Mouse (Mus musculus) limb, embryonic 12.5 days (tissue): Measurements from ENCODE around the gene Ep300. TPM values are rescaled to one million over a fixed set of nuclear protein-coding genes. Genes with fewer than 3 reads are reported as not detected.
"Not testable (repeated sequence)": the region's sequence is repeated elsewhere in the genome, so short reads cannot be mapped to it uniquely, and the experiment has no call there.

Source experiments
- ATAC-seq: fragments of 200-750 bp; cut with Nextera tagmentation; 2 replicates; pipeline ENCODE4 v1.8.0; 2017; ENCODE audit warnings: low read depth, moderate TSS enrichment; ENCODE audit not compliant: insufficient number of reproducible peaks, insufficient read depth, low FRiP score, low TSS enrichment
- H3K27ac ChIP-seq: fragments of 300-500 bp; sonication (generic); 2 replicates; pipeline ENCODE4 v1.5.1; 2016; ENCODE audit warnings: mild to moderate bottlenecking, moderate library complexity
- H3K27me3 ChIP-seq: fragments of 300-500 bp; sonication (generic); 2 replicates; pipeline ENCODE4 v1.6.1; 2016; ENCODE audit warnings: mild to moderate bottlenecking, moderate library complexity
- H3K36me3 ChIP-seq: fragments of 300-500 bp; sonication (generic); 2 replicates; pipeline ENCODE4 v1.6.1; 2016; ENCODE audit warnings: mild to moderate bottlenecking, moderate library complexity
- H3K4me1 ChIP-seq: fragments of 300-500 bp; sonication (generic); replicated peaks from 2 replicates; pipeline ENCODE4 v1.6.1; 2016
- H3K4me2 ChIP-seq: fragments of 300-500 bp; sonication (generic); 2 replicates; pipeline ENCODE4 v1.6.1; 2016; ENCODE audit warnings: mild to moderate bottlenecking, moderate library complexity
- H3K4me3 ChIP-seq: fragments of 300-500 bp; sonication (generic); replicated peaks from 2 replicates; pipeline ENCODE4 v1.5.1; 2016; ENCODE audit warnings: mild to moderate bottlenecking
- H3K9ac ChIP-seq: fragments of 300-500 bp; sonication (generic); replicated peaks from 2 replicates; pipeline ENCODE4 v1.6.1; 2016; ENCODE audit warnings: mild to moderate bottlenecking, moderate library complexity
- H3K9me3 ChIP-seq: fragments of 300-500 bp; sonication (generic); 2 replicates; pipeline ENCODE4 v1.6.1; 2016; ENCODE audit warnings: mild to moderate bottlenecking, moderate library complexity
- WGBS: fragments of 180-500 bp; shearing (Covaris S2); methylation state at CpG from one replicate; pipeline ENCODE4 v1.1.7; 2016; 5-methylcytosine and 5-hydroxymethylcytosine counted together
- polyA plus RNA-seq: library from polyadenylated mRNA; unstranded; fragments of >200 nt; fragmentation: Nextera tagmentation; extraction: Ambion mirVana; gene quantifications from 2 replicates; pipeline ENCODE4 v1.2.1, GENCODE M21; 2016

Gene Ep300
- polyA plus RNA-seq, 1 experiment from 2014 or later = 16.0 TPM

- Histone ChIP-seq H3K4me2 (no peak overlapping the region), H3K9ac (no peak overlapping the region), H3K36me3 (no peaks in the 10 kb centered on the region), H3K27me3 (no peaks in the 10 kb centered on the region), H3K4me1 (no peaks in the 10 kb centered on the region), H3K9me3 (no peaks in the 10 kb centered on the region), H3K27ac (no peak overlapping the region), H3K4me3 (no peak overlapping the region)
- no peak for ATAC-seq
- 39% methylated on average over 9 of the region's 9 CpGs for WGBS
Observed at GRCm38 (mm10) chr15:81562491-81563488, 22.4 kb upstream of the Ep300 start.

- ATAC-seq = no peak
- Histone ChIP-seq H3K36me3 (no peaks in the 10 kb centered on the region), H3K27ac (no peak overlapping the region), H3K27me3 (0 out of 2 replicates have a peak, but pooled peaks cover 2% of the 10 kb centered on the region), H3K4me1 (no peaks in the 10 kb centered on the region), H3K4me3 (no peak overlapping the region), H3K9ac (no peak overlapping the region), H3K9me3 (no peaks in the 10 kb centered on the region), H3K4me2 (no peak overlapping the region)
- WGBS = 38% methylated on average over 2 of the region's 2 CpGs
Observed at GRCm38 (mm10) chr15:81568093-81568492, 17.1 kb upstream of the Ep300 start.

GRCm38 (mm10) chr15:81568592-81568991 is 16.6 kb upstream of the Ep300 start:
- Histone ChIP-seq H3K36me3 (no peaks in the 10 kb centered on the region), H3K27me3 (0 out of 2 replicates have a peak, but pooled peaks cover 2% of the 10 kb centered on the region), H3K4me3 (no peak overlapping the region), H3K9me3 (no peaks in the 10 kb centered on the region), H3K4me2 (no peak overlapping the region), H3K9ac (no peak overlapping the region), H3K27ac (no peak overlapping the region), H3K4me1 (no peaks in the 10 kb centered on the region)
- ATAC-seq = no peak
- WGBS = 93% methylated on average over 1 of the region's 2 CpGs

- WGBS = 20% methylated on average over 3 of the region's 3 CpGs
- Histone ChIP-seq H3K9me3 (no peaks in the 10 kb centered on the region), H3K27me3 (no peaks in the 10 kb centered on the region), H3K4me1 (no peaks in the 10 kb centered on the region), H3K4me3 (no peak overlapping the region), H3K4me2 (no peak overlapping the region), H3K9ac (no peak overlapping the region), H3K27ac (no peak overlapping the region), H3K36me3 (no peaks in the 10 kb centered on the region)
- no peak for ATAC-seq
Observed at GRCm38 (mm10) chr15:81576961-81577360, 8.2 kb upstream of the Ep300 start.

- H3K36me3 ChIP-seq = no peaks in the 10 kb centered on the region
- no peaks in the 10 kb centered on the region for H3K4me1 ChIP-seq
- no peak overlapping the region for H3K4me2 ChIP-seq
- no peak overlapping the region for H3K27ac ChIP-seq
- no peak overlapping the region for H3K9ac ChIP-seq
- WGBS = 84% methylated on average over 7 of the region's 7 CpGs
- ATAC-seq = peak; percentile 31; the same call in 1 of the 2 replicates
- no peaks in the 10 kb centered on the region for H3K27me3 ChIP-seq
- H3K9me3 ChIP-seq = no peaks in the 10 kb centered on the region
- H3K4me3 ChIP-seq = no peak overlapping the region
Observed at GRCm38 (mm10) chr15:81577743-81578165, 7.4 kb upstream of the Ep300 start.

GRCm38 (mm10) chr15:81584466-81584865 is 685 bp upstream of the Ep300 start:
- Histone ChIP-seq H3K4me1 (peaks cover 20% of the 10 kb centered on the region), H3K27ac (peak overlapping the region; percentile 100), H3K36me3 (peaks cover 7% of the 10 kb centered on the region), H3K9me3 (no peaks in the 10 kb centered on the region), H3K9ac (peak overlapping the region; percentile 57), H3K4me2 (peak overlapping the region; percentile 58), H3K27me3 (no peaks in the 10 kb centered on the region), H3K4me3 (peak overlapping the region; percentile 97)
- no peak for ATAC-seq
- 14% methylated on average over 3 of the region's 3 CpGs for WGBS

- WGBS = under 1% methylated on average over 54 of the region's 77 CpGs
- Histone ChIP-seq H3K36me3 (peaks cover 17% of the 10 kb centered on the region), H3K9ac (peak overlapping the region; percentile 100), H3K4me1 (peaks cover 20% of the 10 kb centered on the region), H3K27ac (peak overlapping the region; percentile 100), H3K4me3 (peak overlapping the region; percentile 97), H3K9me3 (no peaks in the 10 kb centered on the region), H3K4me2 (peak overlapping the region; percentile 88), H3K27me3 (no peaks in the 10 kb centered on the region)
- peak; percentile 53 for ATAC-seq
Observed at GRCm38 (mm10) chr15:81585746-81586461, 753 bp downstream of the Ep300 start.

GRCm38 (mm10) chr15:81586466-81586865 is 1.3 kb downstream of the Ep300 start:
- Histone ChIP-seq H3K4me1 (peaks cover 20% of the 10 kb centered on the region), H3K9me3 (no peaks in the 10 kb centered on the region), H3K27me3 (no peaks in the 10 kb centered on the region), H3K4me2 (peak overlapping the region; percentile 88), H3K27ac (peak overlapping the region; percentile 100), H3K36me3 (peaks cover 17% of the 10 kb centered on the region), H3K9ac (peak overlapping the region; percentile 100), H3K4me3 (peak overlapping the region; percentile 97)
- WGBS = under 1% methylated on average over 28 of the region's 28 CpGs
- no peak for ATAC-seq

- 0 out of 2 replicates have a peak overlapping the region, but pooled peaks have one; percentile 100 for H3K27ac ChIP-seq
Observed at GRCm38 (mm10) chr15:81587686-81588085, 2.5 kb downstream of the Ep300 start.

GRCm38 (mm10) chr15:81594146-81594696 is 9.1 kb downstream of the Ep300 start:
- no peaks in the 10 kb centered on the region for H3K27me3 ChIP-seq
- no peak overlapping the region for H3K9ac ChIP-seq
- no peaks in the 10 kb centered on the region for H3K4me1 ChIP-seq
- H3K4me2 ChIP-seq = no peak overlapping the region
- H3K27ac ChIP-seq = no peak overlapping the region
- 97% methylated on average over 3 of the region's 3 CpGs for WGBS
- peaks cover 55% of the 10 kb centered on the region for H3K36me3 ChIP-seq
- ATAC-seq = no peak
- no peak overlapping the region for H3K4me3 ChIP-seq
- no peaks in the 10 kb centered on the region for H3K9me3 ChIP-seq

More at GRCm38 (mm10) chr15:81587686-81588085, 2.5 kb downstream of the Ep300 start:
- ATAC-seq = no peak
- no peaks in the 10 kb centered on the region for H3K9me3 ChIP-seq
- H3K4me3 ChIP-seq = peak overlapping the region; percentile 97
- peak overlapping the region; percentile 100 for H3K9ac ChIP-seq
- peaks cover 20% of the 10 kb centered on the region for H3K4me1 ChIP-seq
- H3K36me3 ChIP-seq = peaks cover 20% of the 10 kb centered on the region
- peak overlapping the region; percentile 88 for H3K4me2 ChIP-seq
- H3K27me3 ChIP-seq = no peaks in the 10 kb centered on the region
- 43% methylated on average over 2 of the region's 2 CpGs for WGBS

GRCm38 (mm10) chr15:81598742-81599141 is 13.6 kb downstream of the Ep300 start:
- not testable (repeated sequence) for H3K4me2 ChIP-seq, H3K9ac ChIP-seq, H3K4me3 ChIP-seq, H3K27me3 ChIP-seq, H3K4me1 ChIP-seq, ATAC-seq, H3K9me3 ChIP-seq, H3K27ac ChIP-seq
- peaks cover 60% of the 10 kb centered on the region for H3K36me3 ChIP-seq
- 95% methylated on average over 8 of the region's 8 CpGs for WGBS
